Mouse (Mus musculus) c-Kit-negative CD71-positive TER-119-positive erythroid progenitor cells, embryonic 14.5 days (primary cell): ENCODE data around the gene Cacng1.

ENCODE experiments used
- DNase-seq: peaks from one replicate; pipeline ENCODE4 v3.0.0-alpha.2; 2013; ENCODE audit warnings: low read depth, low spot score

The Cacng1 gene

GRCm38 (mm10) chr11:107707897-107708610 is 8.3 kb downstream of the Cacng1 start:
- no peak for DNase-seq

- DNase-seq = no peak
Measured at GRCm38 (mm10) chr11:107705476-107706074, 10.7 kb downstream of the Cacng1 start.

- DNase-seq = no peak
Measured at GRCm38 (mm10) chr11:107705060-107705459, 11.3 kb downstream of the Cacng1 start.

- DNase-seq = no peak
Measured at GRCm38 (mm10) chr11:107703272-107704134, 12.8 kb downstream of the Cacng1 start.

GRCm38 (mm10) chr11:107699967-107700366 is 16.4 kb downstream of the Cacng1 start:
- DNase-seq = no peak

- DNase-seq = no peak
Measured at GRCm38 (mm10) chr11:107693338-107693737, 23.0 kb downstream of the Cacng1 start.

- no peak for DNase-seq
Measured at GRCm38 (mm10) chr11:107691569-107691968, 24.8 kb downstream of the Cacng1 start.

- no peak for DNase-seq
Measured at GRCm38 (mm10) chr11:107688480-107688879, 27.8 kb downstream of the Cacng1 start.

- DNase-seq = no peak
Measured at GRCm38 (mm10) chr11:107686290-107686689, 30.0 kb downstream of the Cacng1 start.

GRCm38 (mm10) chr11:107683544-107684465 is 32.5 kb downstream of the Cacng1 start:
- DNase-seq = no peak

- no peak for DNase-seq
Measured at GRCm38 (mm10) chr11:107682694-107683355, 33.5 kb downstream of the Cacng1 start.

- DNase-seq = no peak
Measured at GRCm38 (mm10) chr11:107676207-107676940, 39.9 kb downstream of the Cacng1 start.

- DNase-seq = no peak
Measured at GRCm38 (mm10) chr11:107675246-107675645, 41.1 kb downstream of the Cacng1 start.

GRCm38 (mm10) chr11:107674601-107675000 is 41.7 kb downstream of the Cacng1 start:
- DNase-seq = no peak

GRCm38 (mm10) chr11:107674006-107674405 is 42.3 kb downstream of the Cacng1 start:
- no peak for DNase-seq

GRCm38 (mm10) chr11:107668977-107669376 is 47.3 kb downstream of the Cacng1 start:
- DNase-seq = no peak

- DNase-seq = no peak
Measured at GRCm38 (mm10) chr11:107668223-107668622, 48.1 kb downstream of the Cacng1 start.

- no peak for DNase-seq
Measured at GRCm38 (mm10) chr11:107667542-107667941, 48.8 kb downstream of the Cacng1 start.

GRCm38 (mm10) chr11:107662666-107663065 is 53.7 kb downstream of the Cacng1 start:
- no peak for DNase-seq

GRCm38 (mm10) chr11:107660452-107660851 is 55.9 kb downstream of the Cacng1 start:
- no peak for DNase-seq
